Comparison of ENCODE assay signal across 9 mouse cellular contexts in the genomic region with DNA sequence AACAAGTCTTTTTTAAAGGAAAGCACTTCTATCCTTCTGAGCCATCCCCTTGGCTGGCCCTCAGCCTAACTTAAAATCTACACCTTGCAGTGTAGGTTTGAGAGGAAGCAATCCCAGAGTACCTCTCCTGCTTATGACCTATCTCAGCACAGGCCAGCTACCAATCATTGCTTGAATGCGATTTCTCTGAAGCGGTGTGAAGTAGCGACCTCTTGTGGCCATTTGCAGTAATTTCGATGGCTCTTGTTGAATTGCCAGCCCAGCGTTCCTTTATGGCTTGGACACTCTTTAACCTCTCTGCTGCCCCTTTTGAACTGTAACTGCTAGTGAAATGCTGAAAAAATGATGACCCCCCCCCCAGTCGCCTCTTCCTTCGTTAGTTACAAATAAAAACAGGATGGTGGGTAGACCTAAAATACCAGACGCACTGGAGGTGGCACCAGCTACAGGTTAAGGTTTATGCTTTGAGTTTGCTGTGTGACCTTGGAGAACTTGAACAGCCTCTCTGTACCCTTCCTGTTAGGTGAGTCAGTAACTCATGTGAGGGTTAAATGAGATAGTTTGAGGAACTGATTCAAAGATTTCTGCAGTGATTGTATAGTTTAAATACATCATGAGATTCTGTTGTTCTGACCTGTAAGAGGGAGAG.
DNase-seq lines count a peak whose midpoint lies in the region; ATAC-seq and TF ChIP-seq lines count a peak whose summit lies in the region.
"Had no signal": no experiment of that assay in that cellular context is flagged by ENCODE, and none has a peak within 500 bp of the region (broad histone marks: within the 10 kb centered on the region; RNA-seq: fewer than 3 reads in every experiment).

No protein-coding gene starts in this region.

- no peak overlapping the region for H3K4me2 ChIP-seq in forebrain, postnatal 0 days (ENCODE audit: low read depth)
- H3K4me2 ChIP-seq in hindbrain, embryonic 13.5 days: no peak overlapping the region

- no peaks in the 10 kb centered on the region for H3K9me3 ChIP-seq in forebrain, postnatal 0 days (ENCODE audit: low read length)
- no peaks in the 10 kb centered on the region for H3K9me3 ChIP-seq in hindbrain, embryonic 13.5 days

- no peak overlapping the region for H3K27ac ChIP-seq in forebrain, postnatal 0 days (ENCODE audit: low read depth, low read length)
- H3K27ac ChIP-seq in hindbrain, embryonic 13.5 days: no peak overlapping the region

- H3K36me3 ChIP-seq in forebrain, postnatal 0 days (ENCODE audit: insufficient read depth): no peaks in the 10 kb centered on the region
- H3K36me3 ChIP-seq in hindbrain, embryonic 13.5 days: no peaks in the 10 kb centered on the region

- H3K4me3 ChIP-seq in forebrain, postnatal 0 days (ENCODE audit: low read depth, low read length): no peak overlapping the region
- no peak overlapping the region for H3K4me3 ChIP-seq in hindbrain, embryonic 13.5 days
- H3K4me3 ChIP-seq: myocyte had no signal

- WGBS in forebrain, postnatal 0 days: 14% methylated on average over 8 of the region's 8 CpGs
- WGBS in hindbrain, embryonic 13.5 days: 14% methylated on average over 8 of the region's 8 CpGs

- no peaks in the 10 kb centered on the region for H3K4me1 ChIP-seq in forebrain, postnatal 0 days (ENCODE audit: insufficient read depth)
- peaks cover 4% of the 10 kb centered on the region for H3K4me1 ChIP-seq in hindbrain, embryonic 13.5 days (replicated peaks)

- ATAC-seq in forebrain, postnatal 0 days: peak; percentile 83
- peak; percentile 62; the same call in 1 of the 2 replicates for ATAC-seq in hindbrain, embryonic 13.5 days (ENCODE audit: low FRiP score)

- no peak overlapping the region for H3K9ac ChIP-seq in forebrain, postnatal 0 days
- no peak overlapping the region for H3K9ac ChIP-seq in hindbrain, embryonic 13.5 days

- H3K27me3 ChIP-seq in forebrain, postnatal 0 days (ENCODE audit: insufficient read depth, low read length): no peaks in the 10 kb centered on the region
- H3K27me3 ChIP-seq in hindbrain, embryonic 13.5 days: 0 out of 2 replicates have a peak, but pooled peaks cover 3% of the 10 kb centered on the region

- DNase-seq in R1 (ENCODE audit: low read depth, low spot score): peak; percentile 88
- DNase-seq in cerebellum, adult 18-20 months: peak; percentile 47 to 63
- peak; percentile 87 for DNase-seq in forebrain, postnatal 0 days
- DNase-seq in layer of hippocampus, postnatal 14 days (ENCODE audit: low spot score in 2 of 2): peak; percentile 75 to 84
- peak; percentile 60 to 80 for DNase-seq in lung, postnatal 4 days
- peak; percentile 77 to 81 for DNase-seq in right cerebral cortex, postnatal 10 days (ENCODE audit: low spot score in 2 of 2)
- DNase-seq in urinary bladder, postnatal 36 days (ENCODE audit: low spot score in 2 of 2): peak; percentile 71 to 75

- TF ChIP-seq CTCF in forebrain, postnatal 0 days (IDR thresholded peaks at IDR 0.05; ENCODE audit: low read depth): peak; percentile 91
